Mouse (Mus musculus): ENCODE measurements around the gene Lat2. TPM values are rescaled to one million over a fixed set of nuclear protein-coding genes. Genes with fewer than 3 reads are reported as not detected.
A peak's percentile ranks its signal among the peaks of the same experiment; 100 is the strongest.

Lat2 gene
- total RNA-seq, 2 experiments from 2014 or later, result 34.0 to 50.9 TPM

DNA sequence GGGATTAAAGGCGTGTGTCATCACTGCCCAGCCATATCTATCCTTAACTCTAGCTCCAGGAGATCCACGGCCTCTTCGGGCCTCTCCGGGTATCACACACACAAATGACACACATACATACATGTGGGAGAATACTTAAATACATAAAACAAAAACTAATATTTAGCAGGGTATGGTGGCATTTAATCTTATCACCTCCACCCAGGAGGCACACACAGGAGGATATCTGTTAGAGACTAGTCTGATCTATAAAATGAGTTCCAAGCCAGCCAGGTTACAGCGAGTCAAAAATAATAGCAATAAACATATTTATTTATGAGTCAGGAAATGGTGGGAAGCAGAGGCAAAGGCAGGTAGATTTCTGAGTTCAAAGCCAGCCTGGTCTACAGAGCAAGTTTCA, 39.0 kb downstream of the Lat2 start:
- ATAC-seq (replicated peaks; ENCODE audit: poor library complexity, severe bottlenecking), result no peak

DNA sequence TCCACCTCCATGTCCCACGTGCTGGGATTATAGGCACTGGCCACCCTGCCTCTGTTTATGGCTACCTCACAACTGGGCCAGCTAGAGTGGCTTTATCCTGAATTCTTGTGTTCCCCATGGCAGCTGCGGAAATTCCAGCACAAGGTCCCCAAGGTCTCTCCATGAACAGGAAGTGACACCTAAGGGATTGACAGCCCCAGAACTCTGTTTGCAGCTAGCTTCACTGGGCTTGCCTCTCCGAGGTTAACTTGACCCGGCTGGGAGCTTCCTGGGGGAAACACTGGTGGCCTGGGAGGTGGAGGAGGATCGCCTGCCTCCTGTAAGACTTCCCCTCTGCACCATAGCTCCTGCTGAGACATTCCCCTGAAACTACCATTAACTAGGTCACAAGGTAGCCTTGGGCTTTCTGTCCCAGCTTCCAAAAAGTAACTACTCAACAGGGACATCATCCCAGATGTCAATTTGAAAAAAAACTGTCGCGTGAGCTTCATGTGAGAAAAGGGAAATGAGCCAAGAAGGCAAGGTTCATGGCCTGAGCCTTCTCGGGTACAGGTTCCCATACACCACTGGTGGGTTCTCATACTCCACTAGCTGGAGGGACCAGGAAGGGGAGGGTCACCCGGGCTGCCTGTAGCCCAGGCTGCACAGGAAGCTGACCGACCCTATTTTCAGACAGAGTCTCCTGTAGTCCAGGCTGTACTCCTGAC, 42.2 kb downstream of the Lat2 start:
- ATAC-seq (replicated peaks; ENCODE audit: poor library complexity, severe bottlenecking), result peak; percentile 55

DNA sequence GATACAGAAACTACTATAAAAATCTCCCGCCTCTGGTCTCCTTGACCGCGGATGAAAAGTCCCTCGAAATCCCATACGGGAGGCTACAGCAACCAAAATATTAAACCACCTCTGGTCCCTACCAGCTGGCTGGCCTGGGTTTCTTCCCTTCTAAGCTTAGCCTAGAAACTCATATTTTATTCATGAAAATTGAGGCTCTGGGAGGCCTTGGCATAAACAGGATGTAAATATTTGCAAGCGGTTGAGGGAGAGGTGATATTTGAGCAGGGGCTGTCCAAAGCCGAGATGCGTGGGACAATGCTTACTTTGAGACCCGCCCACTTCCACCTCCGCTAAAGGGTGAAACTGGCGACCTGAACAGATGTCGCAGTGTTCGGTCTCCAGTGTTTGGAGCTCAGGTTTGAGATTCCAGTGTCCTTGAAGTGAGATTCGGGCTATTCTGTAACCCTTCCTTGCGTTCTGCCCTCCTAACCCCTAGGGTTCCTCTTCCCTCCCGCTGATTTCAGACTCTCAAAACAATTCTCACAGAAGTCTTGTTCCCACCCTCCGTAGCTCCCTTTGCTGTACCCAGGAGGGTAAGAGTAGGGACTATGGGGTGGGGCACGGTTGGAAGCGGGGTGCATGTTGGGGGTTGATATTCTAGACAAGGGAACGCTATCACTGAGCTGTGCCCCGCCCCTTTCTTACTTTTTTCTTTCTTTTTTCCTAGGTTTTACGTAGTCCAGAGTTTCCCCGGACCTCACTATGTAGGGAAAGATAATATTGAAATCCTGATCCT, 42.9 kb downstream of the Lat2 start:
- ATAC-seq (replicated peaks; ENCODE audit: poor library complexity, severe bottlenecking), result peak; percentile 39

DNA sequence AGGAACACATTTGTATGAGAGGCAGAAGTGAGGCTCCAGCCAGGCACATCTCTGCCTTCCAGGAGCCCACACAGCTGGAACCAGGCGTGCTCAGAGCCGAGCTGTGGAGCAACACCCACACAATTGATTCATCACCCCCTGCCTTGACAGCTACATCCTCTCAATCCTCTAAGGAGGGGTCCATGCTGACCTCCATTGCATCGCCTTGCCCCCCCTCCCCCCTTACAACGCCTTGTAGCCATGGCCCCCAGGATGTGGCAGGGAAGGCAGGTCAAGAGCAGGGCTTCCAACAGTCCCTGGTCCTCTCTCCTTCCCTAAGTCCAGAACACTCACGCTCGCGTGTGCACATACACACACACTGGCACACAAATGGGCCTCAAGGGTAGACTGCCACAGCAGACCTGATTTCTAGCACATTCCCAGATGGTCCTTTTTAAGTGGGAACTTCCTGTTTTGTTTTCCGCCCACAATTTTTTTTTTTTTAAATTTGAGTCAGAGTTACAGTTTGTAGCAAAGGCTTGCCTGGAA, 45.8 kb downstream of the Lat2 start:
- peak; percentile 17 for ATAC-seq (replicated peaks; ENCODE audit: poor library complexity, severe bottlenecking)

DNA sequence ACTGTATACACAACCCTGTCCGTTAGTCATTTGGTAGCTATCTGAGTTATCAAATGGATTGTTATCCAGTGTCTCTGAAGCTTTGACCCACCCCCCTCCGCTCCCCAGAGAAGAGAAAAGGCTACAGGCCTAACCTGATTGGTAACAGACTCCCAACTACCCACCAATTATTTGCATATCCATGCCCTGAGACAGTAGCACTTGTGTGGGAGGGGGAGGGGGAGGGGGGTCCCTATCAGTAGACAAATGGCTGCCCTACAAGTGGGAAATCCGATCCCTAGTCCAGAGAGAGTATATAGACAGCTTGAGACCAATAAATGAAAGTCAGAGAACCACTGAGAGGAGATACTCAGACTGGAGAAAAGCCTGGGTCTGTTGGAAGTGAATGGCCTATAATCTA, 46.8 kb downstream of the Lat2 start:
- no peak for ATAC-seq (replicated peaks; ENCODE audit: poor library complexity, severe bottlenecking)

DNA sequence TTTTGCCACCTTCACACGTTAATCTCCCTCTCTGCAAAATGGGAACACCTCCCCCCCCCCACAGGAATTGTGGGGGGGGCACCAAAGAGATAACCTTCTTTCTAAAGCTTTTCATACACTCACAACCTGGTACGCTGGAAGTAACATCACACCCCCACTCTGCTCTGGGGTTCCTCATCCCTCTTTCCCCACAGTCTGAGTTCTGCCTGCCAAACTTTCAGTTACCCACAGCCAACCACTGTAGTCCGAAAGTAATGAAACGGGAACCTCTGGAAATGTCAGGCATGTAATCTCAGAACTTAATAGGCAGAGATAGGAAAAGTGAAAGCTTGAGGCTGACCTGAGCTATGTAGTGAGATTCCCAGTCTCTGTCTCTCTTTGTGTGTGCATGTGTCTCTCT, 47.4 kb downstream of the Lat2 start:
- peak; percentile 59 for ATAC-seq (replicated peaks; ENCODE audit: poor library complexity, severe bottlenecking)

DNA sequence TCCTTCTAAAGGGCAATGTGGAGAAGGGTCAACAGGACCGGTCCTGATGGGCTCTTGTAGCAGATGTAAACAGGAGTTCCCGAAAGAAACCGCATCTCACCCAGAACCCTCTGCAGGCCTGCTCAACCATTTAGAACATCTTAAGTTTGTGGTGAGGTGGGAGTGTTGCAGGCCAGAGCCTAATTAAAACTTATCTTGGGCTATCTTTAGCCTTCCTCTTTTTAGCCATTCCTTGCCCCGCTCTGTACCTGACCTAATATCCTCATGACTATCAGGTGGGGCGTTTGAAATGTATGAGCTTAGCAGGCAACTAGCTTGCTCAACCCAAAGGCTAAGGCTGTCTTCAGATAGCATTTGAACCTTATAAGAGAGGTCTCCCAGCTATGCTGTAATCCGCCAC, 49.1 kb downstream of the Lat2 start:
- ATAC-seq (replicated peaks; ENCODE audit: poor library complexity, severe bottlenecking), result no peak

DNA sequence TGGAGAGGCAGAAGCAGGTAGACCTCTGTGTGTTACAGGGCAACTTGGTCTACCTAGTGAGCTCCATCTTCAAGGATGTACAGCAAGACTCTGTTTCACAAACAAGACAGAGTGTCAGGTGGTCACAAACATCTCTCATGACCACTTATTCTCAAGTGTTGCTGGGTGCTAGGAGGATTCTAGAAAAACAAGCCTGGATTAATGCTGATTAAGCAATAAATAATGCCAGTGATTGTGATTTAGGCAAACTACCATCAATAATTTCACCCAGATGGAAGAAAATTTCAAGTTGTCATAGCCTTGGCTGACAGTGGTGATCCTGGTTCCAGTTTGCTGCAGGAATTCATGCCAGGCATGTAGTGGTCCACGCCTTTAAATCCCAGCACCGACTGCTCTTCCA, 50.6 kb downstream of the Lat2 start:
- ATAC-seq (replicated peaks; ENCODE audit: poor library complexity, severe bottlenecking), result no peak

DNA sequence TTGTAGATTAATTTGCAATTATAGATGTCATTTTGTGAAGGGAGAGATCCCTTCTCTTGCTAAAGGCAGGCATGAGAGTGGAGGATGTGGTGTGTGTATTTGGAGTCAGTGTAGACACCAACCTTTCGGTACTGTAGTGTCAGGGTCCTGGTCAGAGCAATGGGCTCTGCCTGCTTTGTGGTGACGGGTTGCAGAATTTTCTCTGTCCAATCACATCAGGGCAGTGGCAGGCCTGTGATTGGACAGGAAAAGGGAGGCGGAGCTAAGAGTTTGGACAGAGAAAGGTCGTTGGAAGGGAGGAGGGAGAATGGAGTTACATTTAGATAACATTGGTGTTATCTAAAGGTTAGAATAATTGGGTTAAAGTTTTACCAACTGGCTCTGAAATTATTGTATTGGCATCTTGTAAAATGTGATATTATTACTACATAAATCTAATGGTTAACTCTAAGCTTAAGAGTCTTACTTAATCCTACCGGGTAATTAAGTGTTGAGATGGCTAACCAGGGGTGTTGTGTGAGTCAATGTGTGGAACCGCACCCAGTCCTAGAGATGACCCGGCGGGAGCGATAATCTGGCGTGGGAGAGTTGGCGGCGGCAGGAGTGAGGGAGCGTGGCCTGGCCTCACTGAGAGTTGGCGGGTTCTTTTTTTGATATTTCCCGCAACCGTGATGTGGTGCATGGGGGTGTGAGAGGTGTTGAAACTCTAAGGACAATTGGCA, 54.2 kb downstream of the Lat2 start:
- ATAC-seq (replicated peaks; ENCODE audit: poor library complexity, severe bottlenecking), result no peak

DNA sequence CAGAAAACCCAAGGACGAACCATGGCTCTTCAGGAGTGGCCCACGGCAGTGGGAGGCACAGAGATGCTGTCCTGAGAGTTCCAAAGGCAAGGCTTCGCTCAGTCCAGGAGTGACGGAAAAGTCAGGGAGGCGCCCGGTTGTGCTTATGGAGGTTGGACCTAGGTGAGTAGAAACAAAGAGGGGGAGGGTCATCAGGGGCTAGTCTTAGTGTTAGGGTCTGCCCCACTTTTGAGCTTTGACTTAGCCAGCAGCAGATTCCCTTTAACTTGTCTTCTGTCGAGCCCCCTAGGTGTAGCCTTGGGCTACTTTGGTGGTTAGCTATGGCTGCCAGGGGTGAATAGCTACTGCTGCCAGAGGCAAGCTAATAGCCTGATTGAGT, 54.8 kb downstream of the Lat2 start, which contains the start of gene Syna:
Syna (minus strand) TSS at position 101 of the 379 bp plus-strand sequence.
- no peak for ATAC-seq (replicated peaks; ENCODE audit: poor library complexity, severe bottlenecking)

DNA sequence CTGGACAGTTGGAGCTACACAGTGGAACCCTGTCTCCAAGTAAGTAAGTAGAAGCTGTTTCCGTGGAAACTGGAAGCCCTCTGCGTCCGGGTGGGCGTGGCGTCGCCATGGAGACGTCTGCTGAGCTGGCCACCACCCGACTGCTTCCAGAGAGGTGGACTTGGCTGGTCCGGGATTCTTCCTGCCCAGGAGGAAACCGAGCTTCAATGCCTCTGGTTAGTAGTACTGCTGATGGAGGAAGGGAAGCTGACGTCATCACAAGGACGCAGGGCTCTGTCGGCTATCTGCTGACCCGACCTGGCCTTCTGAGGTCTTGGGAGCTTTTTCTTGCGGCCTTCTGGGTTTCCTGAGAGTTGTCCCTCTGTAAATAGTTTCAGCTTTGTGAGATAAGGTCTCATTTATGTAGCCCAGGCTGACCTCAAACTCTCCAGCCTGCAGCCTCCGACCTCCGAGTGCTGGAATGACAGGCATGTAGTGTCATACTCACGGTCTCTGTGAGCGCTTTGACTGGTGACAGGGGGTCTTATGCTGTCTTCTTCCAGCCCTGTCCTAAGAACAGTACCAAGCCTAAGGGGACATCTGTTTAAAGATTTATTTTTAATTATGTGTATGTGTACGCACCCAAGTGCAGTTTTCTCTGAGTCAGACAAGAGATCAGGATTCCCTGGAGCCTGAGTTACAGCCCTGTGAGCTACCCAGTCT, 59.2 kb downstream of the Lat2 start:
- ATAC-seq (replicated peaks; ENCODE audit: poor library complexity, severe bottlenecking), result peak; percentile 36

DNA sequence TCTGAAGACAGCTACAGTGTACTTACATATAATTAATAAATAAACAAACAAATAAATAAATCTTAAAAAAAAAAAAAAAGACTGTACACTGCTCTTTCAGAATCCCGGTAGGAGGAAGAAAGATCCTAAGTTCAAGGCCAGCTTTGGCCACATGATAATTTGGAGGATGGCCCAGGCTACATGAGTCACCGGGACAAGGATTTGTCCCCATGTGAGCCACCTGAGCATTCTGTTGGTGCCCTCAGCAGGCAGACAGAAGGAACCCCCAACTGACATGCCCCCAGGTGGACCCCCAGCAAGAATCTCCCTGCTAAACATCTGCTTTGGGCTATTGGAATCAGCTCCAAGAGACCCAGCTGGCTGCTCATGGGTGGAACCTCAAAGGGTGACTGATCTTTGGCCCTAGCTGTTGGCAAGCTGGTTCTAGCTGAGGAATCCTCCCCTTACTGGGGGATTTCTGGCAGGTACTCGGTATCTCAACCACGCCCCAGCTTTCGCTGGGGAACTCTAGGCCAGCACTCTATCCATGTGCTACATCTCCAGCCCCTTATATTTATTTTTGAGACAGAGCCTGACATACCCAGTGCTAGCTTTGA, 60.8 kb downstream of the Lat2 start:
- ATAC-seq (replicated peaks; ENCODE audit: poor library complexity, severe bottlenecking), result no peak

DNA sequence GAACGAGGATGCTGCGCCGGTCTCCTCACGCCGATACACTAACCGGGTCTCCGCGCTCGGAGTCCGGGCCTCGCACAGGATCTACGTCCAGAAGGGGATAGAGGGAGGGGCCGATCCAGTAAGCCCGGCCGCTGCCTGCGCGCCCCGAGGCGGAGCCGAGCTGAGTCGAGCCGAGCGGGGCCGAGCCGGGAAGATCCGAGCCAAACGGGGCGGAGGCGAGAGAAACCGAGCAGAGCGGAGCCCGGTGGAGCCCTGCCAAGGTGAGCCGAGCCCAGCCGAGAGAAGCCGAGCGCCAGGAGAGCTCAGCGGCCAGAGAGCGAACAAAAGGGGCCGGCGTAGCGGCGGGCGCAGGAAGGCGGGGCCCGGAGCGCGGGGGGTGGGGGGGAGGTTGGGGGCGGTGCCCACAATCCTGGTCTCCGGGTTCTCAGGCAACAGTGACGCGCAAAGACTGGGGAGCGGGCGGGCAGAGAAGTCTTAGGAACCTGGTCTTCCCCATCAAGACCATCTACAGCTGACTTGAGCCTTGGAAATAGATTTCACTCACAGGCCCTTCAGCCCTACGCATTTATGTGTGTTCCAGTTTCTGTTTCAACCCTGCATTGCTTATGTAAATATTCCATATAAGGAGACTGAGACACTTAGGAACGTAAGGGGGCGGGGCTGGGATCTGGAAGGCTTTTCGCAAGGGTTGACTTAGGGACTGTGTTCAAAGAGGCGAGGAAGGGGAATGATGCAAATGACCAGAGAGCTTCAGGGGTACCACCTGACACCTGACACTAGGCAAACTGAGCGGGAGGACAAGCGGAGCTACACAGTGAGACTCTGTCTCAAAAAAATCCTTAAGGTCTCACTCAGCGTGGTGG, 62.5 kb downstream of the Lat2 start, which contains the start of gene Clip2:
Clip2 (minus strand) TSS at position 325 of the 863 bp plus-strand sequence.
- ATAC-seq (replicated peaks; ENCODE audit: poor library complexity, severe bottlenecking), result peak; percentile 78

DNA sequence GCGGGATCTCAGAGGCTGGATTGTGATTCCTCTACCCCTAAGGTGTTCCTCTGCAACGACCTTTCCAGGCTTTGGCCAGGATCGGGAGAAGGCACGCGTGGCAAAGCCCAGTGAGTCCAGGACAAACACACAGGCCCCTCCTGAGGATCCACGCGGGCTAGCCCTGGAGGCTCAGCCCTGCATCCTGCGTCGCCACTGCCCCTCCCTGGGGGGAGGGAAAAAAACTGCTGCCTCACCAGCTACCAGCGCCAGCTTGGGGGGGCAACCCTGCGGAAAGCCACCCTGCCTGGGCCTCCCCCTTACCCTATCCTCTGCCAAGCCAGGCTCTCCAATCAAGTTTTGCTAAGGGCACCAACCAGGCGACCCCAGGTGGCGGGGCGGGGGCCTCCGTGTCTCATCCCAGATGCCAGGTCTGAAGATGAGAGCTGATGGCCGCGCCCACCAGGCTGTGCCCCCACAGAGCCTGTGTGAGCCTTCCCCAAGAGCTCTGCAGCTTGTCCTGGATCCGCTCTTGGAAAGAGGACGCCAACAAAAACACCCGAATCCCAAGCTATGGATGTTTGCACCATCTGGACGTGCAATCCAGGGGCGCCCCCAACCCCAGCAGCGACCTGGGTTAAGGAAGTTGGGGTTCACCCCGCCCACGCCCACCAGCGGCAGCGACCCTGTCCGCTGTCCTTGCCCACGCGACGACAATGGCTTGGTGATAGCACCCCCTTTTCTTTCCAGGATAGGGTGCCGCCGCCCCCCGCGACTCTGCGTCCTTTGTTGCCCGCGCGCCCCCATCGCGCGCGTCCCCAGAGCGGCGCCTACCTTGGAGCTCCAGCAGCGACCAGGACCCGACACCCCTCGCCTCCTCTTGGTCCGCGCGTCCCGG, 63.4 kb downstream of the Lat2 start:
- peak; percentile 18 for ATAC-seq (replicated peaks; ENCODE audit: poor library complexity, severe bottlenecking)

DNA sequence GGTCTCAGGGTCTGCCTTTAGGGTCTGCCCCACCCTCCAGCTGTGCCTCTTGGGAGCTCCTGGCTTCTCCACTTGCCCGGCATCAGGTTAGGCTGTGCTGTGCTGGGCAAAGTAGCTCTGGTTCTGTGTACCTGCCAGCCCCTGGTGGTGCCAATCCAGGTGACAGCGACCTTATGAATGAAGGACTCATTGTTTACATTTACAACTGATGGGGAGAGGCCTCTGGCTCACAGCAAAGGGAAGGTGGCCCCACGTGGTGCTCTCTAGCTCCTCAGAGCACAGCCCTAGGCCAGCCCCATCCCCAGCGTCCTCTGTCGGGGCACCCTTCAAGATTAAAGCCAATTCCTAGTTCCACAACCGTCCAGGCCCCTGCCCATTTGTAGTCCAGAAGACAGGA, 64.0 kb downstream of the Lat2 start:
- no peak for ATAC-seq (replicated peaks; ENCODE audit: poor library complexity, severe bottlenecking)
